Mouse (Mus musculus) forebrain, embryonic 11.5 days (tissue): ENCODE measurements around the gene Tas2r119. TPM values are rescaled to one million over a fixed set of nuclear protein-coding genes. Genes with fewer than 3 reads are reported as not detected.
A peak's percentile ranks its signal among the peaks of the same experiment; 100 is the strongest.

Experiments used
- ATAC-seq: fragments of 200-750 bp; cut with Nextera tagmentation; replicated peaks from 2 replicates; pipeline ENCODE4 v1.8.0; 2017; ENCODE audit warnings: moderate TSS enrichment; ENCODE audit not compliant: low FRiP score
- DNase-seq: peaks from one replicate; pipeline ENCODE4 v3.0.0-alpha.2; 2017; ENCODE audit warnings: low spot score
- H3K27ac ChIP-seq: fragments of 300-500 bp; sonication (generic); 2 replicates; pipeline ENCODE4 v1.5.1; 2014; ENCODE audit warnings: low read depth, low read length
- H3K27me3 ChIP-seq: fragments of 300-500 bp; sonication (generic); 2 replicates; pipeline ENCODE4 v1.6.1; 2014; ENCODE audit warnings: mild to moderate bottlenecking, low read length, mixed read lengths; ENCODE audit not compliant: control insufficient read depth, insufficient read depth
- H3K36me3 ChIP-seq: fragments of 300-500 bp; sonication (generic); 2 replicates; pipeline ENCODE4 v1.6.1; 2014; ENCODE audit warnings: mild to moderate bottlenecking, low read length, moderate library complexity, mixed read lengths; ENCODE audit not compliant: control insufficient read depth, insufficient read depth
- H3K4me1 ChIP-seq: fragments of 300-500 bp; sonication (generic); replicated peaks from 2 replicates; pipeline ENCODE4 v1.6.1; 2014; ENCODE audit warnings: low read length, mixed read lengths; ENCODE audit not compliant: control insufficient read depth, insufficient read depth
- H3K4me2 ChIP-seq: fragments of 300-500 bp; sonication (generic); 2 replicates; pipeline ENCODE4 v1.6.1; 2014; ENCODE audit warnings: low read depth, mild to moderate bottlenecking, low read length, moderate library complexity, mixed read lengths; ENCODE audit not compliant: severe bottlenecking
- H3K4me3 ChIP-seq: fragments of 300-500 bp; sonication (generic); 2 replicates; pipeline ENCODE4 v1.5.1; 2014; ENCODE audit warnings: low read depth, low read length
- H3K9ac ChIP-seq: fragments of 300-500 bp; sonication (generic); 2 replicates; pipeline ENCODE4 v1.6.1; 2014; ENCODE audit warnings: low read length
- H3K9me3 ChIP-seq: fragments of 300-500 bp; sonication (generic); 2 replicates; pipeline ENCODE4 v1.6.1; 2016; ENCODE audit warnings: low read length, mixed read lengths; ENCODE audit not compliant: control insufficient read depth
- WGBS: fragments of 180-500 bp; shearing (Covaris S2); extraction: QIAGEN DNeasy Blood & Tissue Kit; methylation state at CpG from one replicate; pipeline ENCODE4 v1.1.7; 2014; 5-methylcytosine and 5-hydroxymethylcytosine counted together
- polyA plus RNA-seq: library from polyadenylated mRNA; unstranded; fragments of >200 nt; fragmentation: Nextera tagmentation; extraction: Ambion mirVana; gene quantifications from 2 replicates; pipeline ENCODE4 v1.2.1, GENCODE M21; 2014

Gene Tas2r119
- not detected in 2 replicates for polyA plus RNA-seq

GRCm38 (mm10) chr15:32176989-32177388, at the start of gene Tas2r119:
Gene Tas2r119, plus strand, starts transcription at chr15:32177289.
- DNase-seq (no peak), ATAC-seq (no peak)
- H3K27ac ChIP-seq, result no peak within 1 kb of the TSS
- 85% methylated on average over 4 of the region's 4 CpGs for WGBS
- H3K27me3 ChIP-seq, result no peaks in the 10 kb centered on the region
- H3K36me3 ChIP-seq, result no peaks in the 10 kb centered on the region
- no peaks in the 10 kb centered on the region; the same call in 1 of the 2 replicates for H3K4me1 ChIP-seq
- H3K4me3 ChIP-seq, result no peak within 1 kb of the TSS
- no peaks in the 10 kb centered on the region for H3K9me3 ChIP-seq
- no peak within 1 kb of the TSS for H3K9ac ChIP-seq
- no peak within 1 kb of the TSS for H3K4me2 ChIP-seq

- Histone ChIP-seq H3K4me3 (no peak overlapping the region), H3K27me3 (no peaks in the 10 kb centered on the region), H3K4me1 (no peaks in the 10 kb centered on the region), H3K9me3 (no peaks in the 10 kb centered on the region), H3K4me2 (no peak overlapping the region), H3K27ac (no peak overlapping the region), H3K9ac (no peak overlapping the region), H3K36me3 (no peaks in the 10 kb centered on the region)
- WGBS, result 92% methylated on average over 7 of the region's 7 CpGs
- no peak for DNase-seq
- ATAC-seq, result no peak
These were observed 44.8 kb upstream of the Tas2r119 start for GRCm38 (mm10) chr15:32132315-32132714.

- ATAC-seq, result 0 out of 2 replicates have a peak, but pooled peaks have one; percentile 18
These were observed 35.4 kb upstream of the Tas2r119 start for GRCm38 (mm10) chr15:32141657-32142056.

GRCm38 (mm10) chr15:32144269-32144668, 32.8 kb upstream of the Tas2r119 start:
- Histone ChIP-seq H3K27me3 (no peaks in the 10 kb centered on the region), H3K9me3 (no peaks in the 10 kb centered on the region), H3K4me3 (no peak overlapping the region), H3K9ac (no peak overlapping the region), H3K4me2 (no peak overlapping the region), H3K4me1 (no peaks in the 10 kb centered on the region), H3K36me3 (no peaks in the 10 kb centered on the region), H3K27ac (no peak overlapping the region)
- DNase-seq (no peak), ATAC-seq (no peak)
- 67% methylated on average over 3 of the region's 3 CpGs for WGBS

More at GRCm38 (mm10) chr15:32141657-32142056, 35.4 kb upstream of the Tas2r119 start:
- H3K4me3 ChIP-seq, result no peak overlapping the region
- H3K36me3 ChIP-seq, result no peaks in the 10 kb centered on the region
- H3K9me3 ChIP-seq, result no peaks in the 10 kb centered on the region
- no peak overlapping the region for H3K27ac ChIP-seq
- no peak overlapping the region for H3K9ac ChIP-seq
- H3K27me3 ChIP-seq, result no peaks in the 10 kb centered on the region
- H3K4me2 ChIP-seq, result no peak overlapping the region
- no peak for DNase-seq
- no peaks in the 10 kb centered on the region for H3K4me1 ChIP-seq

GRCm38 (mm10) chr15:32153404-32153803, 23.7 kb upstream of the Tas2r119 start:
- Histone ChIP-seq H3K9me3 (no peaks in the 10 kb centered on the region), H3K4me2 (no peak overlapping the region), H3K36me3 (no peaks in the 10 kb centered on the region), H3K27ac (no peak overlapping the region), H3K9ac (no peak overlapping the region), H3K27me3 (no peaks in the 10 kb centered on the region), H3K4me3 (no peak overlapping the region), H3K4me1 (no peaks in the 10 kb centered on the region)
- ATAC-seq (no peak), DNase-seq (no peak)
- WGBS, result 75% methylated on average over 2 of the region's 2 CpGs

- 66% methylated on average over 11 of the region's 11 CpGs for WGBS
- H3K4me3 ChIP-seq, result no peak overlapping the region
- no peaks in the 10 kb centered on the region for H3K9me3 ChIP-seq
- no peak for DNase-seq
- no peak overlapping the region for H3K4me2 ChIP-seq
- H3K9ac ChIP-seq, result no peak overlapping the region
- no peaks in the 10 kb centered on the region for H3K4me1 ChIP-seq
- ATAC-seq, result no peak
- H3K27me3 ChIP-seq, result no peaks in the 10 kb centered on the region
- H3K36me3 ChIP-seq, result no peaks in the 10 kb centered on the region
- H3K27ac ChIP-seq, result no peak overlapping the region
These were observed 23.1 kb upstream of the Tas2r119 start for GRCm38 (mm10) chr15:32153857-32154449.

- Histone ChIP-seq H3K27me3 (no peaks in the 10 kb centered on the region), H3K4me1 (no peaks in the 10 kb centered on the region), H3K4me2 (no peak overlapping the region), H3K4me3 (no peak overlapping the region), H3K9ac (no peak overlapping the region), H3K36me3 (no peaks in the 10 kb centered on the region), H3K9me3 (no peaks in the 10 kb centered on the region), H3K27ac (no peak overlapping the region)
- no peak for DNase-seq
- no peak for ATAC-seq
- WGBS, result 71% methylated on average over 5 of the region's 5 CpGs
These were observed 21.0 kb upstream of the Tas2r119 start for GRCm38 (mm10) chr15:32156126-32156525.

- no peak overlapping the region for H3K4me2 ChIP-seq
- H3K9ac ChIP-seq, result no peak overlapping the region
- H3K27me3 ChIP-seq, result no peaks in the 10 kb centered on the region
- no peak overlapping the region for H3K27ac ChIP-seq
- no peaks in the 10 kb centered on the region for H3K9me3 ChIP-seq
- no peaks in the 10 kb centered on the region for H3K36me3 ChIP-seq
- ATAC-seq, result no peak
- DNase-seq, result no peak
- H3K4me3 ChIP-seq, result no peak overlapping the region
- H3K4me1 ChIP-seq, result no peaks in the 10 kb centered on the region
These were observed 16.8 kb upstream of the Tas2r119 start for GRCm38 (mm10) chr15:32160281-32160680.

- WGBS, result 35% methylated on average over 6 of the region's 6 CpGs
- Histone ChIP-seq H3K27ac (0 out of 2 replicates have a peak overlapping the region, but pooled peaks have one; percentile 1), H3K9me3 (no peaks in the 10 kb centered on the region), H3K36me3 (no peaks in the 10 kb centered on the region), H3K4me3 (no peak overlapping the region), H3K27me3 (no peaks in the 10 kb centered on the region), H3K4me2 (no peak overlapping the region), H3K4me1 (no peaks in the 10 kb centered on the region; the same call in 1 of the 2 replicates), H3K9ac (no peak overlapping the region)
- DNase-seq (no peak), ATAC-seq (peak; percentile 40)
These were observed 5.3 kb upstream of the Tas2r119 start for GRCm38 (mm10) chr15:32171764-32172163.
